Mouse (Mus musculus) CH12.LX (cell line): Measurements from ENCODE around the gene Adarb1.

ENCODE experiments used
- CTCF ChIP-seq, 2 experiments: IDR thresholded peaks in 1 of 2; conservative IDR thresholded peaks in 1 of 2; 2 replicates each; pipeline ENCODE4 v1.5.1; 2011 to 2012; ENCODE audit warnings: low read depth in 2 of 2, low read length in 2 of 2, improper control_type of control experiment in 1 of 2, inconsistent platforms in 1 of 2, mild to moderate bottlenecking in 1 of 2, moderate library complexity in 1 of 2
- HCFC1 ChIP-seq: IDR thresholded peaks from 2 replicates; pipeline ENCODE4 v1.6.1; 2012; ENCODE audit warnings: low read depth, mild to moderate bottlenecking, inconsistent platforms, low read length, improper control_type of control experiment
- IRF4 ChIP-seq: IDR thresholded peaks from 2 replicates; pipeline ENCODE4 v1.6.1; 2014; ENCODE audit warnings: low read depth, mild to moderate bottlenecking, inconsistent platforms, low read length, improper control_type of control experiment
- POLR2A ChIP-seq: IDR thresholded peaks from 2 replicates; pipeline ENCODE4 v1.6.1; 2011; ENCODE audit warnings: low read depth, mild to moderate bottlenecking, improper control_type of control experiment, low read length
- POLR2AphosphoS2 ChIP-seq: IDR thresholded peaks from 2 replicates; pipeline ENCODE4 v1.6.1; 2011; ENCODE audit warnings: low read depth, low read length, improper control_type of control experiment
- USF2 ChIP-seq: conservative IDR thresholded peaks from 2 replicates; pipeline ENCODE4 v1.6.1; 2011; ENCODE audit warnings: low read depth, low read length, improper control_type of control experiment
- ZNF384 ChIP-seq: IDR thresholded peaks from 2 replicates; pipeline ENCODE4 v1.6.1; 2012; ENCODE audit warnings: low read depth, low read length, improper control_type of control experiment, inconsistent platforms

- TF ChIP-seq POLR2A (no peak), USF2 (no peak), ZNF384 (no peak), CTCF (conservative IDR thresholded peaks at IDR 0.05 in 1 of 2, IDR thresholded peaks at IDR 0.05 in 1 of 2; ENCODE audit: low read depth in 2 of 2, low read length in 2 of 2) (no peak), HCFC1 (no peak), IRF4 (no peak), POLR2AphosphoS2 (no peak)
Observed at GRCm38 (mm10) chr10:77260166-77260875, 157.7 kb downstream of the Adarb1 start.
